Mouse (Mus musculus): ENCODE results near the gene Pld1. TPM values are rescaled to one million over a fixed set of nuclear protein-coding genes. Genes with fewer than 3 reads are reported as not detected.

The Pld1 gene
- polyA plus RNA-seq, 1 experiment from 2014 or later = 3.3 TPM

DNA sequence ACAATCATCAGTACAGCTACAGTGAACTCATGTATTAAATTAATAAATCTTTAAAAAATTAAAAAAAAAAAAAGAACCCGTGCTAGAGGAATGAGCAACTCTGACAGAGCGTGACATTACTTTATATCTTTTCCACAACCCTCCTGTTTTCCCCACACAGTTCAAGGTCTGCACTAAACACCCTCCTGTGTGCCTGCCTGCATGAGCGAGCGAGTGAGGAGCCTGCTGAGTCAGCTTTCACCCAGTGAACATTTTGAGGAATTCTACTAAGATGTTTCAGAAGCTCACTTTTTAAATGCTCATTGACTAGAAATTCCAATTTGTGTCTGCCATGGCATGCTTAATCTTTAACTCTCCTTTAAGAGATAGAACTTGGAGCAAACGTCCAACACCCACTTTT is 109.1 kb downstream of the Pld1 start:
- H3K9ac ChIP-seq (replicated peaks; ENCODE audit: low read length) = no peak overlapping the region
- DNase-seq (ENCODE audit: low spot score) (no peak), ATAC-seq (replicated peaks; ENCODE audit: insufficient number of reproducible peaks, low FRiP score, low TSS enrichment, low read depth) (no peak)
- no peaks in the 10 kb centered on the region for H3K27me3 ChIP-seq (ENCODE audit: control insufficient read depth, insufficient read depth, low read length)
- no peak overlapping the region for H3K4me3 ChIP-seq (ENCODE audit: low read depth, low read length)
- no peaks in the 10 kb centered on the region for H3K4me1 ChIP-seq (ENCODE audit: control insufficient read depth, insufficient read depth, low read length)
- no peaks in the 10 kb centered on the region for H3K9me3 ChIP-seq (replicated peaks; ENCODE audit: control insufficient read depth, low read length)
- no peak overlapping the region for H3K4me2 ChIP-seq (ENCODE audit: low read depth, low read length)
- WGBS = 87% methylated on average over 5 of the region's 5 CpGs
- no peak overlapping the region for H3K27ac ChIP-seq (replicated peaks; ENCODE audit: low read depth, low read length)
- no peaks in the 10 kb centered on the region for H3K36me3 ChIP-seq (replicated peaks; ENCODE audit: control insufficient read depth, insufficient read depth, low read depth, low read length)

DNA sequence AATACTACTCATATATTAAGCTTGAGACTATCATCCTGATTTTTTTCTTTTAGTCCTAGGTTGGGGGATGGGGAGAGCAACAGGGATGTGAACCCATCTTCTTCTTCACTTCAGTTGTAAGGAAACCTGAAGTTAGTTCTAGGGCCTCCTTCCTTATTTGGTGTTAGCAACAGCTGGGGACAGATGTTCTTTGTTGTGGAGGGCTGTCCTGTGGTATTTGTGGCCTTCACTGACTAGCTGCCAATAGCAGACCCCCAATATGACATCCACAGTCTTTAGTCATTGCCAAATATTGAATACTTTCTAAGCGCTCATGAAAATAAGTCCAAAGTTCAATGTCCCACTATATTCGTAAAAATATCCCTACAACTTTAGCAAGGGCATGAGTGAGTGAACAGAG is 111.0 kb downstream of the Pld1 start:
- H3K9ac ChIP-seq (replicated peaks; ENCODE audit: low read length) = no peak overlapping the region
- no peak for ATAC-seq (replicated peaks; ENCODE audit: insufficient number of reproducible peaks, low FRiP score, low TSS enrichment, low read depth)
- H3K4me2 ChIP-seq (ENCODE audit: low read depth, low read length) = no peak overlapping the region
- H3K27ac ChIP-seq (replicated peaks; ENCODE audit: low read depth, low read length) = no peak overlapping the region
- no peaks in the 10 kb centered on the region for H3K36me3 ChIP-seq (replicated peaks; ENCODE audit: control insufficient read depth, insufficient read depth, low read depth, low read length)
- H3K4me1 ChIP-seq (ENCODE audit: control insufficient read depth, insufficient read depth, low read length) = no peaks in the 10 kb centered on the region
- no peaks in the 10 kb centered on the region for H3K27me3 ChIP-seq (ENCODE audit: control insufficient read depth, insufficient read depth, low read length)
- no peak for DNase-seq (ENCODE audit: low spot score)
- H3K4me3 ChIP-seq (ENCODE audit: low read depth, low read length) = no peak overlapping the region
- 88% methylated on average over 2 of the region's 2 CpGs for WGBS
- no peaks in the 10 kb centered on the region for H3K9me3 ChIP-seq (replicated peaks; ENCODE audit: control insufficient read depth, low read length)

DNA sequence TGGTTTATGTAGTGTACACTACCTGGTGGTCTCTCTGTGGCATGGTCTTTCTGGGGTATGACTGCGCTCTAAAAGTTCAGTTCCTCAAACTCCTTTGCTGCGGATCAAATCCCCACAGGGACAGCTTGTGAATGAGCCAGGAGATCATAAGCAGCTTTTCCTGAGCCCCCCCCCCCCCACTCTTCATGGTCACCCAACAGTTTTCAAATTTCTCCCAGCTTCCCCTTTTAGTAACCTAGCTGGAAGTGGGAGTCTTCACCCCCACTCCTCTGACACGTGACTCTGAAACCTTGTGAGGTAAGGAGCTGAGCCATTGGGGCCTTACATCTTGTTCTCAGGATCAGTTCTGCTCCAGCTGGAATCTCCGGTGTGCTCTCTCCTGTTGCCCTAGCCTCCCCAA is 114.6 kb downstream of the Pld1 start:
- H3K4me1 ChIP-seq (ENCODE audit: control insufficient read depth, insufficient read depth, low read length) = no peaks in the 10 kb centered on the region
- H3K36me3 ChIP-seq (replicated peaks; ENCODE audit: control insufficient read depth, insufficient read depth, low read depth, low read length) = no peaks in the 10 kb centered on the region
- ATAC-seq (replicated peaks; ENCODE audit: insufficient number of reproducible peaks, low FRiP score, low TSS enrichment, low read depth) = no peak
- no peaks in the 10 kb centered on the region for H3K27me3 ChIP-seq (ENCODE audit: control insufficient read depth, insufficient read depth, low read length)
- H3K9ac ChIP-seq (replicated peaks; ENCODE audit: low read length) = no peak overlapping the region
- DNase-seq (ENCODE audit: low spot score) = no peak
- 90% methylated on average over 4 of the region's 4 CpGs for WGBS
- H3K27ac ChIP-seq (replicated peaks; ENCODE audit: low read depth, low read length) = no peak overlapping the region
- H3K4me2 ChIP-seq (ENCODE audit: low read depth, low read length) = no peak overlapping the region
- H3K9me3 ChIP-seq (replicated peaks; ENCODE audit: control insufficient read depth, low read length) = no peaks in the 10 kb centered on the region
- H3K4me3 ChIP-seq (ENCODE audit: low read depth, low read length) = no peak overlapping the region

DNA sequence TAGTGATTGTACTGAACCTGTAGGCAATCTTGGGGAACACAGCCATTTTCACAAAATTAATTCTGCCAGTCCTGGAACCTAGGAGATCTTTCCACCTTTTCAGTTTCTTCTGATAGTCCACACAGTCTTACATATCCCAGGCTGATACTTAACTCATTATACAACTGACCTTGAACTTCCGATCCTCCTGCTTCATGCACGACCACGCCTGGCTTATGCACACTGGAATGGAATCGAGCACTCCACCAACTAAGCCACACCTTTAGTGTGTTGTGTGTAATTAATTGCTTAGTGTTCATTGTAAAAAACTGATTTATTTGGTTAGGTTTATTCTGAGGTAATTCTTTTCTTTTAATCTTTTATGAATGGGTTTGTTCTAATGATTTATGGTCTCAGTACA is 122.2 kb downstream of the Pld1 start:
- Histone ChIP-seq H3K4me1 (ENCODE audit: control insufficient read depth, insufficient read depth, low read length) (no peaks in the 10 kb centered on the region), H3K9me3 (replicated peaks; ENCODE audit: control insufficient read depth, low read length) (no peaks in the 10 kb centered on the region), H3K4me3 (ENCODE audit: low read depth, low read length) (no peak overlapping the region), H3K36me3 (replicated peaks; ENCODE audit: control insufficient read depth, insufficient read depth, low read depth, low read length) (no peaks in the 10 kb centered on the region), H3K4me2 (ENCODE audit: low read depth, low read length) (no peak overlapping the region), H3K27me3 (ENCODE audit: control insufficient read depth, insufficient read depth, low read length) (no peaks in the 10 kb centered on the region), H3K9ac (replicated peaks; ENCODE audit: low read length) (no peak overlapping the region), H3K27ac (replicated peaks; ENCODE audit: low read depth, low read length) (no peak overlapping the region)
- 93% methylated on average over 4 of the region's 4 CpGs for WGBS
- no peak for DNase-seq (ENCODE audit: low spot score)
- no peak for ATAC-seq (replicated peaks; ENCODE audit: insufficient number of reproducible peaks, low FRiP score, low TSS enrichment, low read depth)

DNA sequence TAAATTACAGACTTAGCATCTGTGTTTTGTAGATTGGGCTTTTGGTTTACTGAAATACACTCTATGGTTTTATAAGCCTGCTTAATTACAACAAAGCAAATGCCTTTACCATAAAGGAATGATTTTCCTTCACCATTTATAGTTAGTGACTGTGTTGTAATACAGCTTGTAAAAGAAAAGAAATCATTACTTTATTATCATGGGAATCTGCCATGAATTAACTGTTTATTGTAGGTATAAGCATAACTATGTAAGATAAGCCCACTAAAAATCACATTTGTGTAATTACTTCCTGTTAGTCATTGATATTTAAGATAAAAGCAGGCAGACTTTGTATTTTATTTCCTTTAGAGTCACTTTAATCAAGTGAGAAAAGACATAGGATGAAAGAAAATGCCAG is 122.7 kb downstream of the Pld1 start:
- Histone ChIP-seq H3K27ac (replicated peaks; ENCODE audit: low read depth, low read length) (no peak overlapping the region), H3K4me1 (ENCODE audit: control insufficient read depth, insufficient read depth, low read length) (no peaks in the 10 kb centered on the region), H3K36me3 (replicated peaks; ENCODE audit: control insufficient read depth, insufficient read depth, low read depth, low read length) (no peaks in the 10 kb centered on the region), H3K9ac (replicated peaks; ENCODE audit: low read length) (no peak overlapping the region), H3K4me3 (ENCODE audit: low read depth, low read length) (no peak overlapping the region), H3K27me3 (ENCODE audit: control insufficient read depth, insufficient read depth, low read length) (no peaks in the 10 kb centered on the region), H3K4me2 (ENCODE audit: low read depth, low read length) (no peak overlapping the region), H3K9me3 (replicated peaks; ENCODE audit: control insufficient read depth, low read length) (no peaks in the 10 kb centered on the region)
- no peak for ATAC-seq (replicated peaks; ENCODE audit: insufficient number of reproducible peaks, low FRiP score, low TSS enrichment, low read depth)
- no peak for DNase-seq (ENCODE audit: low spot score)

DNA sequence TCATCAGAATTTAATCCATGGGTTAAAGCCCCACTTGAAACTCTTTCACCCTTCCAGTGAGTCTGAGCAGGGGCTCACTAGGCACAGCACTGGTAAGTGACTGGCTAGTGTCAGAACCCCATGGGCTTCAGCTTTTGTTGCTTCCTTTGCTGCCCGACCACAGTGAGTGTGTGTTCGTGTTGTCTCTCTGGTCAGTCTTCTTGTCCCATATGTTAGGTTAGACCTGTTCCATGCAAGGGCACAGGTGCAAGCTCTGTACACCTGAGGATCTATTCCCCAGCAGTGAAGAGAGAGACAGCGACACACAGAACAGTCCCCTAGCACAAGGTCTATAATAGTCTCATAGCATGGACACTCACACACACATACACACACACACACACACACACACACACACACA is 140.7 kb downstream of the Pld1 start:
- Histone ChIP-seq H3K9ac (replicated peaks; ENCODE audit: low read length) (no peak overlapping the region), H3K4me1 (ENCODE audit: control insufficient read depth, insufficient read depth, low read length) (no peaks in the 10 kb centered on the region), H3K27me3 (ENCODE audit: control insufficient read depth, insufficient read depth, low read length) (no peaks in the 10 kb centered on the region), H3K9me3 (replicated peaks; ENCODE audit: control insufficient read depth, low read length) (no peaks in the 10 kb centered on the region; the same call in 1 of the 2 replicates), H3K4me2 (ENCODE audit: low read depth, low read length) (no peak overlapping the region), H3K4me3 (ENCODE audit: low read depth, low read length) (no peak overlapping the region), H3K36me3 (replicated peaks; ENCODE audit: control insufficient read depth, insufficient read depth, low read depth, low read length) (no peaks in the 10 kb centered on the region), H3K27ac (replicated peaks; ENCODE audit: low read depth, low read length) (no peak overlapping the region)
- DNase-seq (ENCODE audit: low spot score) = no peak
- WGBS = 82% methylated on average over 3 of the region's 3 CpGs
- ATAC-seq (replicated peaks; ENCODE audit: insufficient number of reproducible peaks, low FRiP score, low TSS enrichment, low read depth) = no peak

DNA sequence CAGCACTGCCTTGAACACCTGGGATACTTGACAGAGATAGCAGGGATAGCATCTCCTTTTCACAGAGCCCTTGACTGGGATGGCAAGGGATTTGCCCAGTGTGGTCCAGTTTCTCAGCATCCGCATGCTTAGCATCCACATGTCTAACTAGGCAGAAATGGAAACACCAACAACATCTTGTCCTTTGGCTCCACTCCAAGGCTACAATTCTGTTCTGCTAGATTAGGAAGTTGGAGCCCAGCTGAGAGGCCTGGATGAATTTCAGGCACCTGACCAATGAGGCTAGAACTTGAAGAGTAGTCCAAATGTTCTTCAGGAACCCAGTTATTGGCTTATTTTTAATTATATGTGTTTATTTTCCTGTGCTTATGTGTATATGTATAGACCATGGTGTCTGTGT is 141.6 kb downstream of the Pld1 start:
- no peak for DNase-seq (ENCODE audit: low spot score)
- H3K4me1 ChIP-seq (ENCODE audit: control insufficient read depth, insufficient read depth, low read length) = no peaks in the 10 kb centered on the region
- no peak overlapping the region for H3K27ac ChIP-seq (replicated peaks; ENCODE audit: low read depth, low read length)
- 97% methylated on average over 1 of the region's 1 CpGs for WGBS
- no peak overlapping the region for H3K4me3 ChIP-seq (ENCODE audit: low read depth, low read length)
- H3K36me3 ChIP-seq (replicated peaks; ENCODE audit: control insufficient read depth, insufficient read depth, low read depth, low read length) = no peaks in the 10 kb centered on the region
- ATAC-seq (replicated peaks; ENCODE audit: insufficient number of reproducible peaks, low FRiP score, low TSS enrichment, low read depth) = no peak
- no peak overlapping the region for H3K9ac ChIP-seq (replicated peaks; ENCODE audit: low read length)
- no peaks in the 10 kb centered on the region for H3K27me3 ChIP-seq (ENCODE audit: control insufficient read depth, insufficient read depth, low read length)
- no peak overlapping the region for H3K4me2 ChIP-seq (ENCODE audit: low read depth, low read length)
- no peaks in the 10 kb centered on the region; the same call in 1 of the 2 replicates for H3K9me3 ChIP-seq (replicated peaks; ENCODE audit: control insufficient read depth, low read length)

DNA sequence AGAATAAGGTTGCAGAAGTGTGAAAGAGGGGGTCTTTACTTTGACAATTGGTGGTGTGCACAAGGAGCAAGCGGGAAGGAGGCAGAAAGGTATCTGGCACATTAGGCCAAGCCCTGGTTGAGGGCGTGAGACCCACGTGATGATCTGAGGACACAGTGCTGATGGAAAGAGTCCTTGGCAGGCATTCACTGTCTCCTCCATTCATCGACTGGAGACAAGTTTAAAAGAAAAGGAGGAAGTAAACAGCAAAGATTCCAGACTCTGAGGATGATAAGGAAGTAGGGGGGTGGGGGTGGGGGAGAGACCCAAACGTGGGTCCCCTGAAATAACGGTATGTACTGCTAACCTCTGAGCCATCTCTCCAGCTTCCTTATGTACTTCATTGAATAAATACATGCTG is 142.5 kb downstream of the Pld1 start:
- no peak overlapping the region for H3K4me2 ChIP-seq (ENCODE audit: low read depth, low read length)
- no peak for DNase-seq (ENCODE audit: low spot score)
- H3K27me3 ChIP-seq (ENCODE audit: control insufficient read depth, insufficient read depth, low read length) = no peaks in the 10 kb centered on the region
- H3K9ac ChIP-seq (replicated peaks; ENCODE audit: low read length) = no peak overlapping the region
- H3K9me3 ChIP-seq (replicated peaks; ENCODE audit: control insufficient read depth, low read length) = no peaks in the 10 kb centered on the region; the same call in 1 of the 2 replicates
- 81% methylated on average over 6 of the region's 6 CpGs for WGBS
- no peaks in the 10 kb centered on the region for H3K4me1 ChIP-seq (ENCODE audit: control insufficient read depth, insufficient read depth, low read length)
- H3K36me3 ChIP-seq (replicated peaks; ENCODE audit: control insufficient read depth, insufficient read depth, low read depth, low read length) = no peaks in the 10 kb centered on the region
- H3K4me3 ChIP-seq (ENCODE audit: low read depth, low read length) = no peak overlapping the region
- H3K27ac ChIP-seq (replicated peaks; ENCODE audit: low read depth, low read length) = no peak overlapping the region
- no peak for ATAC-seq (replicated peaks; ENCODE audit: insufficient number of reproducible peaks, low FRiP score, low TSS enrichment, low read depth)

DNA sequence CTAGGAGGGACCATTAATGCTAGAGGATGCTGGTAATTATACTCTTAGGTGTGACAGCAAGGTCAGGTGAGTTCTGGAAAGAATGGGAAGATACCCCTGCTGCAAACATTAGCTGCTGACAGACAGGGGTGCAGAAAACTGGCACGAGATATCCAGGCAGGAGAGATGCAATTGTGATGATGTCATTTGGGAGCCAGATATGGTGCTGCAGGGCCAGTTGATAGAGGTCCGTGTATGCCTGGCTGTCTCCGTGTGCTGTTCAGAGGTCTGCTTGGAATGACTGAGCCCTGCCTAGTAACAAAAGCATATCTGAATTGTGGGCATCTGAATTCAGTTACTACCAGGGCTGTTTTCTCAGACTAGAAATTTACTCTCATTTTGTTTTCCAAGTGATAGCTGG is 144.7 kb downstream of the Pld1 start:
- DNase-seq (ENCODE audit: low spot score) = no peak
- Histone ChIP-seq H3K9ac (replicated peaks; ENCODE audit: low read length) (no peak overlapping the region), H3K4me3 (ENCODE audit: low read depth, low read length) (no peak overlapping the region), H3K36me3 (replicated peaks; ENCODE audit: control insufficient read depth, insufficient read depth, low read depth, low read length) (no peaks in the 10 kb centered on the region), H3K4me1 (ENCODE audit: control insufficient read depth, insufficient read depth, low read length) (no peaks in the 10 kb centered on the region), H3K9me3 (replicated peaks; ENCODE audit: control insufficient read depth, low read length) (no peaks in the 10 kb centered on the region), H3K27ac (replicated peaks; ENCODE audit: low read depth, low read length) (no peak overlapping the region), H3K27me3 (ENCODE audit: control insufficient read depth, insufficient read depth, low read length) (no peaks in the 10 kb centered on the region), H3K4me2 (ENCODE audit: low read depth, low read length) (no peak overlapping the region)
- ATAC-seq (replicated peaks; ENCODE audit: insufficient number of reproducible peaks, low FRiP score, low TSS enrichment, low read depth) = no peak
- 78% methylated on average over 3 of the region's 3 CpGs for WGBS
